Mouse (Mus musculus): Measurements from ENCODE around the gene 1700020A23Rik. TPM values are rescaled to one million over a fixed set of nuclear protein-coding genes. Genes with fewer than 3 reads are reported as not detected.

1700020A23Rik gene
- total RNA-seq, 2 experiments from 2014 or later = not detected

DNA sequence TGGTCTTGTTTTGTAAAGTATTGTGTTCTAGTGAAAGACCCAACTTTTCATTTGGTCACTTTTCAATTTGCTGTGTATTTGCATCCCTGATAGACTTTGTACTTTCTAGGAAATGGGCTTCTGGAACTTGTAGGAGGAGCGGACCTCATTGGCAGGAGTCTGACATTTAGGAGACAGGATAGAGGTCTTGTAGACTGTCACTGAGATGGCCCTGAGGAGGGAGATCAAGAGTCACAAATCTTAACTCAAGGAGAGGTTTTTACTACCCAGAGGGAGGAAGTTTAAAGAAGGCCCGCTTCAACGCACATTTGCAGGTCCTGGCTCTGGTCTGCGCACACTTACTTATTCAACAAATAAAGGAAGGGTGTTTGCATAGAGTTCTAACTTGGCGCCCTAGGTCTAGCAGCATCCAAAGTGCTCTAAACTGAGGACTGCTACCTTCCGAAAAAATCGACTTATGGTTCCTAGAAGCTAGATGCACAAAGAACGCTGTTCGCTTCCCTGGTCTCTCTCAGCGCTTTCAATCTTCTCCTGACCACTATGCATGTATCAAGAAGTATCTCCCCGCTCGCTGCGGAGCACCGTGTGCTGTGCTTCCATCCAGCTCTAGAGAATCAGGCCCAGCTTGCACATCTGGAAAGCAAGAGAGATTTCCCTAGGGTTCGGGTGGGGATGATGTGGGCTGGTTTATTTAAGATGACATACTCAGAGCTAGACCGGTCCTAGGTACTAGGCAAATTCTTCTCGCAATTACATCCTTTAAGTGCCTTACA lies 44.1 kb downstream of the 1700020A23Rik start:
- no peak for DNase-seq (ENCODE audit: extremely low spot score in 1 of 2, low spot score in 1 of 2)

DNA sequence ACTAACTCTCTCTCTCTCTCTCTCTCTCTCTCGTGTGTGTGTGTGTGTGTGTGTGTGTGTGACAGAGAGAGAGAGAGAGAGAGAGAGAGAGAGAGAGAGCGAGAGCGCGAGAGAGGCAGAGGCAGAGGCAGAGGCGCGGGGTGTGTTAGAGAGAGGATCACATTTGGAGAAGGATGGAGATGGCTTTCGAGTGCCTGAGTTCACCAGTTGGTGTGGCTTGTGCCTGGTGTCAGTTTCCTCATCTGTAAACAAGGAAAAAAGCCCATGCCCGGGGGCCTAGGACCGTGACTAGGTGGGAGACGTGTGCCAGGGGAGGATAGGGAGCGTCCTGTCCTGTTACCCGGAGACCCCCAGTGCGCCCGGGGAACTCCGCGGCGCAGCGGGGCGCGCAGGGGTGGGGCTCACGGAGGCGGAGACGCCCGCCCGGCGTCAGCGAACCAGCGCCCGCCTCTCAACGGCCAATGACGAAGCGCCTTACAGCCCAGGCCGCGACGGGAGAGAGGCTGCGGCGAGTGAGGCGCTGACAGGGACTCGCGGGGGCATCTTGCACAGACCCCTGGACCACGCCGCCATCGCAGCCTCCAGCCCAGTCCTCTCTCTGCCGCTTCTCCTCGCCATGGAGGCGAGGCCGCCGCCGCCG lies 44.9 kb downstream of the 1700020A23Rik start, which contains the start of gene Ptpra:
TSS of gene Ptpra (plus strand) at position 485 of the 640 bp plus-strand sequence.
- peak; percentile 91 to 95 for DNase-seq (ENCODE audit: extremely low spot score in 1 of 2, low spot score in 1 of 2)

DNA sequence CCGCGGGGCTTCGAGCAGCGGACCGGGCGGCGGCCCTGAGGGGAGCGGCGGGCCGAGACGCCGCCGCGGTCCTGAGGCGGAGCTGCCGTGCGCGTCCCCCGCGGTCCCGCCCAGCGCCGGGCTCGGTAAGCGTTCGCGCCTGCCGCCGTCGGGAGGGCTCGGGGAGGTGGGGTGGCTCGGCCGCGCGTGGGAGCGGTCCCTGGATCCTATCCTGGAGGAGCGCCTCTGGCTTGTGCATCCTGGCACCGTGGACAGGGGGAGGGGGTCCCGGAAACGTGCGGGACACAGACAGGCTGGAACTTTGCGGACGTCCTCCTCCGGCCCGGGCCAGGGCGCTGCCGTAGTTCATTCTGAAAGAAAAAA lies 45.4 kb downstream of the 1700020A23Rik start:
- peak in 1 of 2 experiments; percentile 52 for DNase-seq (ENCODE audit: extremely low spot score in 1 of 2, low spot score in 1 of 2)

DNA sequence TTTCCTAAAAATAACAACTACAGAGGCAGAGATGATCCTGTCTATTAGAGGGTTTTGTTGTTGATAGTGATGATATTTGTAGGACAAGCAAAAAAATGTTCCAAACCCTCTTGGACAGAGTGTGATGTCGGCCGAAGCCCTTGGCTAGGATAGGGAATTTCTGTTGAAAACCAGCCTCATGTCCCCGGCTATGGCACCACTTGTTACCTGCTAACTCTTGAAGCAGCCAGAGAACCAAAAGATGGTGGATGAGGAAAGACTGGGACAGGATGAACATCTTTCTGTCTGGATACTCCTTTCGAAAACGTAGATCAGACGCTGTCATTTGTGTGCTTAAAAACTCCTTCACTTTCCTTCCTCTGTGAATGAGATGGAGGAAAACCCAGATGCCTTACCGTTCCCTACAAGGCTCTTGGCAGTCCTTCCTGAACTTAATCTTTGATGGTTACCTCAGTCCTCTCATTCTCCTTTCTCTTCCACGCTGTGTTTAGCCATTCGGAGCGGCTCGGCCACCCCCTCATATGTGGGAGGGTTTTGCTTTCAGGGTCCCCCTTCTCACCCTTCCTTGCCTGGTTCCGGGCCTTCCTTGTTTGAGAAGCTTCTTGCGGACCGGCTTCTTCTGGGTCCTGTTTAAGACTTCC lies 46.1 kb downstream of the 1700020A23Rik start:
- DNase-seq (ENCODE audit: extremely low spot score in 1 of 2, low spot score in 1 of 2) = no peak

DNA sequence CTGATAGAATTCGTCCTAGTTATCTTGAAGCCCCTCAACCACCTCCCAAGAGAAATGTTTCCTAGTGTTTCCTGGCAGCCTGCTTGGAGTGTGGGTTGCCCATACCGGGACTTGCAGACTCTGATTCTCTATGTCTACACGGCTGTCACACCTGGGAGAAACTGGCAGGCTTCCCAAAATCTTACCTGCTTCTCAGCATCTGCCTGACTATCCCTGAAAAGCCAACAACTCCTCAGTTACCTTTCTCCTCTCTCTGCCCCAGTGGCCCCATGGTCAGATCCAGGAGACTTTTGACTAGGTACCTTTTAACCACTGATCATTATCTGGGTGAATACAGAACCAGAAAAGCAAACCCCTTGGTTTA lies 46.6 kb downstream of the 1700020A23Rik start:
- DNase-seq (ENCODE audit: extremely low spot score in 1 of 2, low spot score in 1 of 2) = no peak

DNA sequence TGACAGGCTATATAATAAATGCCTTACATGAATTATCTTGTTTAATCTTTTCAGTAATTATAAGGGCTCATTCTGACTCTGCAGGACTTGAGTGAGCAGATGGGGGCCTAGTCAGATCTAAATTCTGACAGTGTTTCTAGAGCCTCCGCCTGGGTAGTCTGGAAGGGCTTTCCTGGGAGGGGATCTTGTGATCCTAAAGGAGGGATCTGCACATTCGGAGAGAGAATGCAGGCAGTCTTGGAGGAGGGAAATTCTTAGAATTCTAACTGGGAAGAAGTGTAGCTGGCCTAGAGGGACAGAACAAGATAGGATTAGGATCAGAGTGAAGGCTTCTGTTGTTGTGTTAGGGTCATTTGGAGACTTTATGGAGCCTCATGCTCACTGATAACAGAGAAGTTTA lies 47.2 kb downstream of the 1700020A23Rik start:
- DNase-seq (ENCODE audit: extremely low spot score in 1 of 2, low spot score in 1 of 2) = no peak

DNA sequence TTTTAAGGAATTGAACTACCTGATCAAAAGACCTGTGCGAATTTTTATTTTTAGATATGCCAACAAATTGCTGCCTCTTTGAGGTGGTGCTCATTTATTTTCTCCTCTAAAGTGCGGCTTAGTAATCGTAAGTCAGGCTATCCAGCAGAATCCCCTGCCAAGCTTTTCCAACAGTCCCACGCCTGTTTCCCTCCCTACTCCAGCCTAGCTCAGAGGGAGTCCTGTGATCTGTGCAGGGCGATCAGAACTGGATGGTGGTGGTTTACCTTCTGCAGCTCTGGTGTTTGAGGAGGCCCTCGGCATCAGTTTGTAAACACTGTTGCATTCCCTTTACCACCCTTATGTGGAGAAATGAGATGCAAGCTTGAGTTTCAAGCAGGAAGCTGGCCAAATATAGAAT lies 48.4 kb downstream of the 1700020A23Rik start:
- no peak for DNase-seq (ENCODE audit: extremely low spot score in 1 of 2, low spot score in 1 of 2)

DNA sequence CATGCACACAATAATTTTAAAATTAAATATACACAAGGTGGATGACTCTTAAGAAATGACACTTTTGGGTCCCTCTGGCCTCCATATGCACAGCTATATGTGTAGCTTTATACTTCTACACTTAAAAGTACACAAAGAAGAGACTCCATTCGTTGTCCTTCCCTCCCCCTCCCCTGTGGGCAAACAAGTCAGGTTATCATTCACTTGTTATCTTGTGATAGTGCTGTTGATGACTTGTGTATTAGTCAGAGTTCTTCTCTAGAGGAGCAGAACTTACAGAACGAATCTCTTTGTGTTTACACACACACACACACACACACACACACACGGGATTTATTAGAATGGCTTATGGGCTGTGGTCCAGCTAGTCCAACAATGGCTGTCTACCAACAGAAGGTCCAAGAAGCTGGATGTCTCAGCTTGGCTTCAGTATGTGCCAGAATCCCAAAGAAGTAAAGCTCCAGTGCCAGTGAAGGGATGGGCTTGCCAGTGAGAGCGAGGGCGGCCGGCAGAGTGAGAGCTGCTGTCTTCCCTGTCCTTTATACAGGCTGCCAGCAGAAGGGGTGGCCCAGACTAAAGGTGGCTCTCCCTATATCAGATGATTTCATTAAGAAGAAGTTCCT lies 49.8 kb downstream of the 1700020A23Rik start:
- DNase-seq (ENCODE audit: extremely low spot score in 1 of 2, low spot score in 1 of 2) = no peak

Other genes with a start within 250 kb of the 1700020A23Rik start
- 100 to 1,000 TPM; 101 to 123 TPM for gene Snrpb, start 225.9 kb upstream of the 1700020A23Rik start, total RNA-seq (2021)
- under 1 TPM in 1 of 2 experiments, not detected in 1; 0.12 TPM for gene Tmc2, start 210.1 kb upstream of the 1700020A23Rik start, total RNA-seq (2021)
- 100 to 1,000 TPM; 129 to 165 TPM for gene Nop56, start 130.8 kb upstream of the 1700020A23Rik start, total RNA-seq (2021)
- 100 to 1,000 TPM; 320 to 329 TPM for gene Idh3b, start 120.7 kb upstream of the 1700020A23Rik start, total RNA-seq (2021)
- 10 to 100 TPM in 1 of 2 experiments, 1 to 10 TPM in 1; 9.3 to 13.6 TPM for gene Ebf4, start 110.1 kb upstream of the 1700020A23Rik start, total RNA-seq (2021)
- 1 to 10 TPM; 6.3 to 6.8 TPM for gene Cpxm1, start 7.7 kb upstream of the 1700020A23Rik start, total RNA-seq (2021)
- not detected for gene Gm28372, start within 50 bp of the 1700020A23Rik start, total RNA-seq (2021)
- not detected for gene Tmem239, start 1.2 kb downstream of the 1700020A23Rik start, total RNA-seq (2021)
- gene Vps16, start 19.1 kb downstream of the 1700020A23Rik start, total RNA-seq (2021) = 10 to 100 TPM; 91.6 to 95.2 TPM
- 10 to 100 TPM; 22.4 to 25.4 TPM for gene Pced1a, start 19.4 kb downstream of the 1700020A23Rik start, total RNA-seq (2021)
- 100 to 1,000 TPM; 322 to 337 TPM for gene Ptpra, start 45.0 kb downstream of the 1700020A23Rik start, total RNA-seq (2021)
- 10 to 100 TPM; 89.4 to 97.0 TPM for gene Mrps26, start 158.5 kb downstream of the 1700020A23Rik start, total RNA-seq (2021)
- not detected for gene Oxt, start 170.9 kb downstream of the 1700020A23Rik start, total RNA-seq (2021)
- gene Avp, start 177.3 kb downstream of the 1700020A23Rik start, total RNA-seq (2021) = 1 to 10 TPM; 1.5 to 2.1 TPM
- 1 to 10 TPM; 7.9 to 9.1 TPM for gene Fastkd5, start 224.8 kb downstream of the 1700020A23Rik start, total RNA-seq (2021)
- gene Ubox5, start 224.8 kb downstream of the 1700020A23Rik start, total RNA-seq (2021) = 1 to 10 TPM; 9.2 to 9.7 TPM
- 100 to 1,000 TPM; 159 to 163 TPM for gene Lzts3, start 237.5 kb downstream of the 1700020A23Rik start, total RNA-seq (2021)